Mouse (Mus musculus) urinary bladder, postnatal 14 days (tissue): ENCODE measurements around the gene Zfand4.
"Not testable (repeated sequence)": the region's sequence is repeated elsewhere in the genome, so short reads cannot be mapped to it uniquely, and the experiment has no call there.

ENCODE experiments used
- DNase-seq: peaks from one replicate; pipeline ENCODE4 v3.0.0; 2021; ENCODE audit warnings: low spot score

Zfand4 gene

DNA sequence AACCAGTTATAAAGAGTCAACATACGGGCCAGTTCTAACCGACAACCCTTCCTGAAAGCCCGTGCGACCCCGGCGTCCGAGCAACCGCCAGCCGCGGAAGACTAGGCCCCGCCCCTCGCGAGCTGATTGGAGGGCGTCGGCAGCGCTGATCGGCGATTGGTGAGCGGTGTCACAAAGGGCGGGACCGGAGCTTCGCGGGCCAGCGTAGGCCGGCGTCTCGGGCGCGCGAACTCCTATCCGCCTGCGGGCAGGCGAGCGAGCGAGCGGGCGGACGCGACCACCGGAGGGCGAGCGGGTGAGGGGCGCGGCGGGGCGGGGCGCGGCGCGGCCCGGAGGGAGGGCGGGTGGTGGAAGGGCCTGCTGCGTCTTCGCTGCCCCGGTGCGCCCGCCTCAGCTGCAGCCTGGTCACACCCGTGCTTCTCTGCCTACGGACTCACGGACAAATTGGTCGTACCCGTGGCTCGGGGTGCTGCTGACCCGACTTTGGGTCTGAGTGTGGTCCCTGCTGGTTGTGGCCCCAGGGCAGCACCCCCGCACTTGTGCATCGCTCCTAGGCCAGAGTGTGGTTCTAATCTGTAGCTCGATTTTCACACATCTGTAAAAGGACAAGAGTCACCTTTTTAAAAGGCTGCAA lies at the start of gene Zfand4:
Zfand4 (plus strand) TSS at position 205 of the 634 bp plus-strand sequence.
- peak; percentile 92 for DNase-seq

- no peak for DNase-seq
Observed at GRCm38 (mm10) chr6:116227767-116228166, 36.3 kb upstream of the Zfand4 start.

DNA sequence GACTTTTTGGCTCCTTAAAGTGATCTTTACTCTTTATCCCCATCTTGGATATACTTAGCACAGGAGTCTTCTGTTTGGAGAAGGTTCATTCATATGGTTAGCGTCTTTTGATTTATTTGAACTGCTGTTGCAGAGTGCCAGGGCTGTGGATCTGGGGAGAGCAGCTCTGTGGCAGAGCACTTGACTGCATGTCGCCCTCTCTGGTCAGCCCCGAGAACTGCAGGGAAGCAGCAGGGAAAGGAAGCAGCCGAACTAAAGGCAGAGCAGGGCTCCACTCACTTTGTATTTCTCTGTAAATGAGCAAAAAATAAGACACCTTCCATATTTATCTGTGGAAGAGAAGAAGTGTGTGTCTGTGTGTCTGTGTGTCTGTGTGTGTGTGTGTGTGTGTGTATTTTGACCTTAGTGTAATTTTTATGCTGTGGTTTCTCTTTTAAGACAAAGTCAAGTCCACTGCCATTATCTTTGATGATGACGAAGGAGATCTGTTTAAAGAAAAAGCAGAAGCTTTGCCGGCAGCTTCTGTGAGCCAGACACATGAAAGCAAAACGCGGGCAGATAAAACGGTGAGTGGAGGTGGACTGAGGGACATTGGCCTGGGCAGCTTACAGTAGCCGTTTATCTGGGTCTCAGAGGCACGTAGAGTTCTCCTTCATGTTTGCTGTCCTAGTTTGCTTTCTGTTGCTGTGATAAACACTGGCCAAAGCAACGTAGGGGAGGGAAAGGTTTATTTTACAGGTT lies 35.1 kb upstream of the Zfand4 start:
- peak; percentile 70 for DNase-seq

GRCm38 (mm10) chr6:116234821-116235220 lies 29.2 kb upstream of the Zfand4 start:
- DNase-seq = not testable (repeated sequence)

- DNase-seq = no peak
Observed at GRCm38 (mm10) chr6:116235336-116235735, 28.7 kb upstream of the Zfand4 start.

DNA sequence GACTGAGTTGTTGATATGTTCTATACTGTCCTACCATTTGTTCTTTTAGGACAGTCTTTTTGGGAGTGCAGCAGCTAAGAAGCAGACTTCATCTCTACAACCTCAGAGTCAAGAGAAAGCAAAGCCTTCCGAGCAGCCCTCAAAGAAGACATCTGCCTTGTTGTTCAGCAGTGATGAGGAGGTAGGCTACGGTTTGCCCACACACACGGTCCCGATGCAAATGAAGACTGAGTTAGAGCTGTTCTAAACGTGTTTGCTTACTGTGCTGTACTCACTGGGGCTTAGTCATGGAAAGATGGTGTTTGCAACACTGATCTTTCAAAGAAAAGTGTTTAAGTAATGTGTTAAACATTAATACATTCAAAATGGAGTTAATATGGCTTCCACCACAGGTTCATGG lies 25.9 kb upstream of the Zfand4 start:
- DNase-seq = no peak

DNA sequence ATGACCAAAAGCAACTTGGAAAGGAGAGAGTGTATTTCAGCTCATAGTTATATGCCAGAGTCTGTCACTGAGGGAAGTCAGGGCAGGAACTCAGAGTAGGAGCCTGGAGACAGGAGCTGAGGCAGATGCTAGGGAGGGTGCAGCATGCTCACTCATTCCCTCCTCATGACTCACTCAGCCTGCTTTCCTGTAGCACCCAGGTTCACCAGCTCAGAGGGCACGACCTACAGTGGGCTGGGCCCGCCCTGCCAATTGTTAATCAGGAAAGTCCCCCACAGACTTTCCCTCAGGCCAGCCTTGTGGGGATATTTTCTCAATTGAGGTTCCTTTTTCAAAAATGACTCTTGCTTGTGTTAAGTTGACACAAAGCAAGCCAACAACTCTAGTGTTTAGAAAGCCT lies 23.7 kb upstream of the Zfand4 start:
- no peak for DNase-seq

GRCm38 (mm10) chr6:116259649-116260048 lies 4.4 kb upstream of the Zfand4 start:
- no peak for DNase-seq

- no peak for DNase-seq
Observed at GRCm38 (mm10) chr6:116260481-116260880, 3.5 kb upstream of the Zfand4 start.

DNA sequence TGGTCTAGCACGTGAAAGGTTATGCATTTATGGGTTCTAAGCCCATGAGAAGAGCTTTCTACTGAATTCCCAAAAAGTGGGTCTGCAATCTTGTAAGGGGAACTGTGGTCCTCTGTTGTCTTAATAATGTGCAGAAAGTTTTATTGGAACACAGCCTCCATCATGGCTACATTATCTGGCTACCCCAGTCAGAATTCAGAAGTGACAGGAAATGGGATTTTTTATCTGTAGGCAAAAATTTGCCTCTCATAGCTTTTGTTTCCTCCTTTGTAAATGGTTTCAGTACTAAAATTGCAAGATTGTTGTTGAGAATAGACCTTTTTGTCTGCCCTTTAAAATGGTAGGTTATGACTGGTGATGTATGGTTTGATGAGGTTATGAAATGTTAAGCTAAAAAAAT lies 1.2 kb upstream of the Zfand4 start:
- DNase-seq = no peak

DNA sequence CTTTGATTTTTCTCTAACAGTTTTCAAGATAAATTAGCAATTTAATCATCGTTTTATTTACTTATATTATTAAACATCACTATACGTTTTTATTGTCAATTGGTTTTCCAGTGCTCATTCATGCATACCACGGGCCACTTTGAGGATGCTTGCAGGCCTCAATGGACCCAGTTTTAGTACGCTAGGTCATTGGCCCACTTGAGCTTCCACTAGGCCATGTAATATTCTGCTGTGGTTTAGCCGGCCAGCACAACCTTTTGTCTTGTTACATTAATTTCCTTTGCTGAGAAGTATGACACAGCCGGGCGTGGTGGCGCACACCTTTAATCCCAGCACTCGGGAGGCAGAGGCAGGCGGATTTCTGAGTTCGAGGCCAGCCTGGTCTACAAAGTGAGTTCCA lies 814 bp downstream of the Zfand4 start:
- DNase-seq = no peak

DNA sequence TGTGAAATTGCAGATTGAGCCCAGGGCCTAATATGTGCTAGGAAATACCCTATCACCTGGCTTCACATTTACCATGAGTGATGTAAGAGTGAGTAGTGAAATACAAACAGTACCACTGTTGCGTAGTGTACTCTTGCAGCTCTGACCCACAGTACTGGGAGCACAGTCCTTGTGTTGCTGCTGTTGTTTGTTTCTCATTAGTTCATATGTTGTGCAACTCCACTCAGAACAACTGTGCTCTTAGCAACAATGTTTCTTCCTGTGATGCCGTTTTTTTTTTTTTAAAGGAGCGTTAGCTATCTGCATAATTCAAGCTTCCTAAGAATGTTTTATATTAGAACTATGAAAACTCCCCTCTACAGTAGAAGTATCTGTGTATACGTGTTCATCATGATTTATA lies 1.6 kb downstream of the Zfand4 start:
- DNase-seq = no peak

GRCm38 (mm10) chr6:116266273-116267109 lies 2.5 kb downstream of the Zfand4 start:
- DNase-seq = no peak

- no peak for DNase-seq
Observed at GRCm38 (mm10) chr6:116267110-116267423, 3.0 kb downstream of the Zfand4 start.

GRCm38 (mm10) chr6:116275695-116276094 lies 11.7 kb downstream of the Zfand4 start:
- DNase-seq = no peak

- DNase-seq = no peak
Observed at GRCm38 (mm10) chr6:116278679-116279317, 14.8 kb downstream of the Zfand4 start.

DNA sequence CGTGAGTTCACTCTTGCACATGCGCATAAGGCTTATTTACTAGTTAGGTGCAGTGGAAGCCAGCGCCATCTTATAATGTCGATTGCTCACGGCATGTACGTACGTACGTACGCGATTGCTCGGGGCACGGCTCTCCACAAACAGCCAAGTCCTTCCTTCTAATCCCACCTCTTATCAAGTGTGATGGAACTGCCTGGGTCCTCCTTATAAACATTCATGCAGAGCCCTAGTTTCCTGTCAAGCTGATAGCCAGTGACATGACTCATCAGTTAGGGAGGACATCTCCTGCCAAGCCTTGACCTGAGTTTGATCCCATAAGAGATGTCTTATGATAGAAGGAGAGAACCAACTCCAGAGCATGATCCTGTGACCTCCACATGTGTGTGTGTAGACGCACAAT lies 17.0 kb downstream of the Zfand4 start:
- no peak for DNase-seq

DNA sequence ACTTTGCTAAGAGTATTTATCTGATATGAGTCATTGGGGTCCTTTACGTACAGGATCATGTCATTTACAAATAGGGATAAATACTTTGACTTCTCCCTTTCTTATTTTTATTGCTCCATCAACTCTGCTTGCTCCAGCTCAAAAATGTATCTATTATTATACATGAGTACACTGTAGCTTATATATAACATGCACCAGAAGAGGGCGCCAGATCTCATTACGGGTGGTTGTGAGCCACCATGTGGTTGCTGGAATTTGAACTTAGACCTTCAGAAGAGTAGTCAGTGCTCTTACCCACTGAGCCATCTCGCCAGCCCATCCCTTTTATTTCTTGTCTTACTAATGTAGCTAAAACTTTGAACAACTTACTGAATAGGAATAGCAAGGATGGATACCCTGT lies 18.5 kb downstream of the Zfand4 start:
- peak; percentile 18 for DNase-seq

DNA sequence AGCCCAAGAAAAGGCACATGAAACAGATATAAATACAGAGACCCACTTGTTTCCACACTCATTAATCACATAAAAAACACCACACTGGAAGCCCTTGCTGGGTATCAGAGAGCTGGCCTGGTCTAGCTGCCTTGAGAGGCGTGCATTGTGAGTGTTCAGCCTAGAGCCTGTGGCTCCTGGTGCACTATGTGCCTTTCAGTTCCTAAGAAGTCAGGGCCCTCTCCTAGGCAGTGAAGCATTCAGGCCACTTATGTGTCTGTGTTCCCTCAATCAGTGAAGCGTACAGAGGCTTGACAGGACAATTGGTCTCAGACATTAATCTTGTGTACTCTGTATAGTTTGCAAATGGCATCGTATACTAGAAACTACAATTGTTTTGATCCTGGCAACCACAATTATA lies 19.3 kb downstream of the Zfand4 start:
- no peak for DNase-seq

DNA sequence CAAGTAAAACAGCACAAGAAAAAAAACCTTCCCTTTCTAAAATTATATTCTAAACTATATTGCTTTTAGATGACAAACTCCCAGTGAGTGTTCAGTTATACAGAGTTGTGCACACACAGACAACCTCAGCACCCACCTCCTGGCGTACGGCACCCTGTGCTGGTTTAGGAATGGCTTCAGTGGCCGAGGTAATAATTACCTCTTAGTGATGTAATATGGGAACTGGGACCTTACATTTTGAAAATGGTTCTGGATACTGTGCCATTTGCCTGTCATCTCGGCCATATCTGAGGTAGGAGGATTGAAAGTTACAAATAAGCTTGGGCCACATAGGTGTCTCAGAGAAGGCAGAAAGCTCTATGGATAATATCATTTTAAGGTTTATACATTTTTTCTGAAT lies 22.3 kb downstream of the Zfand4 start:
- DNase-seq = no peak

- DNase-seq = no peak
Observed at GRCm38 (mm10) chr6:116286870-116287575, 23.0 kb downstream of the Zfand4 start.

GRCm38 (mm10) chr6:116311411-116311810 lies 47.4 kb downstream of the Zfand4 start:
- DNase-seq = no peak
